Mouse (Mus musculus) embryonic facial prominence, embryonic 13.5 days (tissue): Measurements from ENCODE around the gene Cisd1. TPM values are rescaled to one million over a fixed set of nuclear protein-coding genes. Genes with fewer than 3 reads are reported as not detected.

Source experiments
- ATAC-seq: fragments of 200-750 bp; cut with Nextera tagmentation; 2 replicates; pipeline ENCODE4 v1.8.0; 2017; ENCODE audit warnings: low read depth; ENCODE audit not compliant: insufficient number of reproducible peaks, insufficient read depth, low FRiP score, low TSS enrichment
- H3K27ac ChIP-seq: fragments of 300-500 bp; sonication (generic); 2 replicates; pipeline ENCODE4 v1.5.1; 2015; ENCODE audit warnings: moderate library complexity, mild to moderate bottlenecking, inconsistent platforms
- H3K27me3 ChIP-seq: fragments of 300-500 bp; sonication (generic); 2 replicates; pipeline ENCODE4 v1.6.1; 2015; ENCODE audit warnings: mild to moderate bottlenecking, inconsistent platforms
- H3K36me3 ChIP-seq: fragments of 300-500 bp; sonication (generic); 2 replicates; pipeline ENCODE4 v1.6.1; 2015; ENCODE audit warnings: mild to moderate bottlenecking, inconsistent platforms
- H3K4me1 ChIP-seq: fragments of 300-500 bp; sonication (generic); 2 replicates; pipeline ENCODE4 v1.6.1; 2015; ENCODE audit warnings: inconsistent platforms
- H3K4me2 ChIP-seq: fragments of 300-500 bp; sonication (generic); 2 replicates; pipeline ENCODE4 v1.6.1; 2015; ENCODE audit warnings: moderate library complexity, mild to moderate bottlenecking, inconsistent platforms
- H3K4me3 ChIP-seq: fragments of 300-500 bp; sonication (generic); 2 replicates; pipeline ENCODE4 v1.5.1; 2015; ENCODE audit warnings: mild to moderate bottlenecking, inconsistent platforms
- H3K9ac ChIP-seq: fragments of 300-500 bp; sonication (generic); 2 replicates; pipeline ENCODE4 v1.6.1; 2015; ENCODE audit warnings: mild to moderate bottlenecking, inconsistent platforms
- H3K9me3 ChIP-seq: fragments of 300-500 bp; sonication (generic); 2 replicates; pipeline ENCODE4 v1.6.1; 2016; ENCODE audit warnings: inconsistent platforms
- WGBS: fragments of 180-500 bp; shearing (Covaris S2); methylation state at CpG from one replicate; pipeline ENCODE4 v1.1.7; 2015; ENCODE audit warnings: mixed read lengths; 5-methylcytosine and 5-hydroxymethylcytosine counted together
- polyA plus RNA-seq: library from polyadenylated mRNA; unstranded; fragments of >200 nt; fragmentation: Nextera tagmentation; extraction: Ambion mirVana; gene quantifications from 2 replicates; pipeline ENCODE4 v1.2.1, GENCODE M21; 2015

Gene Cisd1
- polyA plus RNA-seq, 1 experiment from 2014 or later = 99.6 TPM

GRCm38 (mm10) chr10:71347964-71348636, 3.3 kb upstream of the Cisd1 start:
- Histone ChIP-seq H3K27ac (peak overlapping the region; percentile 78), H3K27me3 (no peaks in the 10 kb centered on the region), H3K4me2 (peak overlapping the region; percentile 93), H3K4me1 (peaks cover 26% of the 10 kb centered on the region), H3K9ac (peak overlapping the region; percentile 84), H3K9me3 (no peaks in the 10 kb centered on the region), H3K36me3 (no peaks in the 10 kb centered on the region), H3K4me3 (peak overlapping the region; percentile 85)
- peak; percentile 28; the same call in 1 of the 2 replicates for ATAC-seq
- WGBS = under 1% methylated on average over 48 of the region's 48 CpGs

- peak within 1 kb of the TSS; percentile 84 for H3K9ac ChIP-seq
- peak within 1 kb of the TSS; percentile 78 for H3K27ac ChIP-seq
- peak; percentile 90 for ATAC-seq
- WGBS = under 1% methylated on average over 48 of the region's 49 CpGs
- no peaks in the 10 kb centered on the region for H3K27me3 ChIP-seq
- peak within 1 kb of the TSS; percentile 93 for H3K4me2 ChIP-seq
- no peaks in the 10 kb centered on the region for H3K9me3 ChIP-seq
- peaks cover 28% of the 10 kb centered on the region for H3K4me1 ChIP-seq
- H3K36me3 ChIP-seq = no peaks in the 10 kb centered on the region
- H3K4me3 ChIP-seq = peak within 1 kb of the TSS; percentile 85
These were observed 2.8 kb upstream of the Cisd1 start, which contains the start of gene Ipmk for GRCm38 (mm10) chr10:71347509-71347949. Ipmk (plus strand) TSS chr10:71347763.

GRCm38 (mm10) chr10:71346722-71347508, 2.2 kb upstream of the Cisd1 start:
- Histone ChIP-seq H3K9me3 (no peaks in the 10 kb centered on the region), H3K4me1 (peaks cover 34% of the 10 kb centered on the region), H3K36me3 (no peaks in the 10 kb centered on the region), H3K27ac (peak overlapping the region; percentile 78), H3K9ac (peak overlapping the region; percentile 84), H3K4me3 (peak overlapping the region; percentile 85), H3K27me3 (no peaks in the 10 kb centered on the region), H3K4me2 (peak overlapping the region; percentile 93)
- ATAC-seq = no peak
- WGBS = 8% methylated on average over 13 of the region's 13 CpGs

DNA sequence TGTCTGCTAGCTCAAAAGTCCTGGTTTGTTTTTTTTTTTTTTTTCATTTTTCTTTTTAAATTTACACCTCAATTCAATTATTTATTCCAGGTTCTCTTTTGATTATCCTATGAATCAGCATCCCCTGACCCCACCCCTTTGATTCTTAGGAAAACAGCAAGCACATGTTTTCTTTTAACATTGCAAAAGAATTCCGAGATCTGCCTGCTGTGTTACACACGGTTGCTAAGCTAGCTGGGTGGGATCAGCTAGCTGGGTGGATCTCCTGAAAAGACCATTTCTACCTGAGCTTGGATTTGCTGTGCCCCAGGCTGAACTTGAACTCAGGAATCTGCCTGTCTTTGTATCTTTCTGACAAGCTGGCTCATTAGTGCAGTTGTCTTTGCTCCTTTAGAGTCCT, 1.4 kb upstream of the Cisd1 start:
- Histone ChIP-seq H3K27me3 (no peaks in the 10 kb centered on the region), H3K4me2 (no peak overlapping the region), H3K9me3 (no peaks in the 10 kb centered on the region), H3K4me1 (peaks cover 34% of the 10 kb centered on the region), H3K9ac (no peak overlapping the region), H3K4me3 (no peak overlapping the region), H3K36me3 (no peaks in the 10 kb centered on the region), H3K27ac (no peak overlapping the region)
- 21% methylated on average over 2 of the region's 2 CpGs for WGBS
- no peak for ATAC-seq

DNA sequence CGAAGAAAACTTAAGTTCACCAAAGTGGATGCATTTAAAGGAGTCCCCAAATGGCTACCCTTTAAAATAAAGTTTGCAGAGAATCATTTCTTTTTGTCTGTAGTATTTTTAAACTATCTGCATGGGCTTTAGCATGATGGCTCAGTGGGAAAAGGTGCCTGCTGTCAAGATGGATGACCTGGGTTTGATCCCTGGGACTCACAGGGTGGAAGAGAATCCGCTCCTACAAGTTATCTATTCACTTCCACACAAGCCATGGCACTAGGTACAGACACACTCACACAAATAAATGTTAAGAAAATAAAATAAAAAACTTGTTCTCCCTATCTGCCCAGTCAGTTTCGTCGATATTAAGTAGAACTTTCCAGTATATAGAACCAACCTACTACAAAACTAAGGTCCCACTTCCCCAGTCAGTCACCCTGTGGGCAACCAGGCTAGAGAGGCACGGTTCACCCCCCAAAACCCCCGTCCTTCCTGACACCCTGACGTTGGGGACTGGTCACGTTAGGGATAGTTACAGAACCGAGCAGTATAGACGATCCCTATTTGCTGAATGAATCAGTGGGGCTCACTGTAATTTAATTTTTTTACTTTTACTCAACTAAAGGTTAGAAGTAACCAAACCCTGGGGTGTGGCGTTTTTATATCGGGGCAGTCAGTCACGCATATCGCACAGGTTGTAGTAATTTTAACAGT, 1.0 kb downstream of the Cisd1 start:
- 22% methylated on average over 14 of the region's 14 CpGs for WGBS
- Histone ChIP-seq H3K4me2 (peak overlapping the region; percentile 80), H3K4me3 (peak overlapping the region; percentile 91), H3K27ac (no peak overlapping the region), H3K36me3 (no peaks in the 10 kb centered on the region), H3K9me3 (no peaks in the 10 kb centered on the region), H3K9ac (peak overlapping the region; percentile 91), H3K4me1 (peaks cover 37% of the 10 kb centered on the region), H3K27me3 (no peaks in the 10 kb centered on the region)
- ATAC-seq = no peak

DNA sequence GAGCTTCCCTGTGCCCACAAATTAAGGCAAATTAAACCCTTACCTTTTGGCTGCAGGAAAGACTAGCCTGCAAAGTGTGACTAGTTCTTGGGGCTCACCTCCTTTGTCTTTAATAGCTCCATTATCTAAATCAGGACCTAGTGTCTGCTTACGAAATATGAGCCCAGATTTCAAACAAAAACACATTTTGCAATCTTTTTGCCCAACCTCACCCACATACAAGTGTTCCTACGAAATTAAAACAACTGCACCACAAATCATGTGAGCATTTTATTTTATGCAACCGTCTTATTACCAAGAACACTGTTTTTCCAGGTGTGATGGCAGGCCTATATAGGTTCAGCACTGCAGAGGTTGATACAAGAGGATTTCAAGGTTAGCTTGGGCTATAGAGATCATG, 1.6 kb downstream of the Cisd1 start:
- Histone ChIP-seq H3K27me3 (no peaks in the 10 kb centered on the region), H3K9ac (no peak overlapping the region), H3K4me2 (peak overlapping the region; percentile 80), H3K9me3 (no peaks in the 10 kb centered on the region), H3K4me3 (no peak overlapping the region), H3K36me3 (no peaks in the 10 kb centered on the region), H3K27ac (no peak overlapping the region), H3K4me1 (peaks cover 38% of the 10 kb centered on the region)
- 65% methylated on average over 3 of the region's 3 CpGs for WGBS
- ATAC-seq = no peak

DNA sequence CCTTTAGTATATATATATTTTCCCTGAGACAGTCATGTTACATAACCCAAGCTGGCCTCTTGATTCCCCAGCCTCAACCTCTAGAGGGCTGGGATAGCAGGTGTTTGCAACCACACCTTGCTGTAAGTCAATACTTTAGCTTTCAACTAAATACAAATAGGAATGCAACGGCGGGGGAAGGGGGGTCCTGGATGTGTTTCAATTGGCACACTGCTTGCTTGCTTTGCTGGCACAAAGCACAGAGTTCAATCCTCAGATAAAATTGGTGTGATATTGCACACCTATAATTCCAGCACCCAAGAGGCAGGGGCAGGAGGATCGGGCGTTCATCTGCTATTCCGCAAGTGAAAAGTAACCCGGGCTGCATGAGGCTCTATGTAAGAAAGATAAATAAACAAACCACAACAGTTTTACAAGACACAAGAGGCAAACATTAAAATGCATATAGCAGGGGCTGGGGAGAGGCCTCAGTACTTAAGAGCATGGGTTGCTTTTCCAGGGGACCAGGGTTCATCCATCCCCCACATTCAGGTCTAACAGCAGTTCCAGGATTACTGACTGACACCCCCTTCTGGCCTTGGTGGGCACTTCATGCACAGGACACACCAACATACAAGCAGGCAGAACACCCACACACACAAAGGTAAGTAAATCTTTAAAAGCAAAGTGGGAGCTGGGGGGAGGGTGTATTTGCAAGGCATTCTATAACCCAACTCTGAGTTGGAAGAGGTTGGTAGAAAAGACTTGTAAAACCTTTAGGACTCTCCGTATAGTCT, 2.5 kb downstream of the Cisd1 start:
- Histone ChIP-seq H3K4me3 (no peak overlapping the region), H3K4me2 (no peak overlapping the region), H3K9me3 (no peaks in the 10 kb centered on the region), H3K27ac (no peak overlapping the region), H3K27me3 (no peaks in the 10 kb centered on the region), H3K36me3 (no peaks in the 10 kb centered on the region), H3K4me1 (peaks cover 37% of the 10 kb centered on the region), H3K9ac (no peak overlapping the region)
- ATAC-seq = no peak
- WGBS = 76% methylated on average over 7 of the region's 7 CpGs

DNA sequence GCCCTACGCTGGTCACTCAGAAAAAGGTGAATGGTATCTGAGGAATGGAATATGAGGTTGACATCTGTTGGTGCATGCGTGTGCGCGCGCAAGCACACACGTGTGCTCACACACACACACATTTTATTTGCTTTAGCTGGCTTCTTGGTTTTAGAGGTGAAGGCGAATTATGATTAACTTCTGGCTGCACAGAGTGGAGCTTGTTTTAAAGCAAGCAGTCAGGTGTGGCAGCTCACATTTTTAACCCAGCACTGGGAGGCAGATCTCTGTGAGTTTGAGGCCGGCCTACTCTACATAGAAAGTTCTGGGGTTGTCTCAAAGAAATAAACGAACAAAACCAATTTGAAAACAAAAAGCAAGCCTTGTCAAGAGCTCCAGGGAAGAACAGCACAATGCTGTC, 3.5 kb downstream of the Cisd1 start:
- 94% methylated on average over 9 of the region's 9 CpGs for WGBS
- H3K4me1 ChIP-seq = peaks cover 34% of the 10 kb centered on the region
- no peak overlapping the region for H3K4me2 ChIP-seq
- H3K27me3 ChIP-seq = no peaks in the 10 kb centered on the region
- no peak overlapping the region for H3K27ac ChIP-seq
- H3K9ac ChIP-seq = no peak overlapping the region
- no peak overlapping the region for H3K4me3 ChIP-seq
- no peaks in the 10 kb centered on the region for H3K9me3 ChIP-seq
- H3K36me3 ChIP-seq = 0 out of 2 replicates have a peak, but pooled peaks cover under 1% of the 10 kb centered on the region
- no peak for ATAC-seq

DNA sequence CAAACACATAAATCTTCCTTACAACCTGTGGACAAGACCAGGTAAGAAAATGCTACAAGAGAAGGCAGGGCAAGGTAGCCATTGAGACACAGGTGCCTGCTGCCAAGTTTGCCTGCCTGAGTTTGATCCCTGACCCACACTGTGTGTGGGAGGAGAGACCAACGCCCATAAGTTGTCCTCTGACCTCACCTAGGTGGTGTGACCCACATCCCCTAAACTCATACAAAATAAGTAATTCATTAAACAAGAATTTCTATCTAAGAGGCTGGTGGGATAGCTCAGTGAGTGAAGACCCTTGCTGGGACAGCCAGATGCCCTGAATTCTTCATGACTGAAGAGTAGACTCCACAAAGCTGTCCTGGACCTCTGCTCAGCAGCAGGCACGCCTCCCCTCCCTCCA, 4.6 kb downstream of the Cisd1 start:
- no peak overlapping the region for H3K27ac ChIP-seq
- no peak for ATAC-seq
- no peaks in the 10 kb centered on the region for H3K27me3 ChIP-seq
- peaks cover 12% of the 10 kb centered on the region for H3K36me3 ChIP-seq
- H3K4me2 ChIP-seq = no peak overlapping the region
- H3K4me1 ChIP-seq = peaks cover 33% of the 10 kb centered on the region
- H3K9ac ChIP-seq = no peak overlapping the region
- no peaks in the 10 kb centered on the region for H3K9me3 ChIP-seq
- 70% methylated on average over 2 of the region's 2 CpGs for WGBS
- no peak overlapping the region for H3K4me3 ChIP-seq

DNA sequence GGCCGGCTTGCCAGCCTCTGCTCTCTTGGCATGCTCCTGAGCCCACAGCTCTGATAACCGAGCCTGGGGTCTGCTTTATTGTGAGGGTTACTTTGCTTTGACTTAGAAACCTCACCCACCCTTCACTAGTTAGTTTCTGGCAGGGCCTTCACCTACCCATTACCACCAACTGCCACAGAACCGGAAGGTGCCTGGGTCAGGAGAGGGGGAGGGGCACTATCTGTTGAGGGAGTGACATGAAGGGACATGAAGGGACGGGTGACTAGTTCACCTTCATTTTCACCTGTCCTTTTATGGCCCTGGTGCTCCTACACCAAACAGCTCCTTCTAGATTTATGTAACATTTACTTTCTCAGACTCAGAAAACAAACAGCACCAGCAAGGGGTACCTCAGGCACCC, 5.3 kb downstream of the Cisd1 start:
- H3K9me3 ChIP-seq = no peaks in the 10 kb centered on the region
- no peak overlapping the region for H3K27ac ChIP-seq
- no peaks in the 10 kb centered on the region for H3K27me3 ChIP-seq
- 68% methylated on average over 4 of the region's 4 CpGs for WGBS
- no peak for ATAC-seq
- peaks cover 30% of the 10 kb centered on the region for H3K4me1 ChIP-seq
- H3K4me2 ChIP-seq = no peak overlapping the region
- H3K4me3 ChIP-seq = no peak overlapping the region
- H3K36me3 ChIP-seq = peaks cover 18% of the 10 kb centered on the region
- H3K9ac ChIP-seq = no peak overlapping the region
